Mouse (Mus musculus) inflammation-experienced regulatory T-cells, adult 6 months (primary cell): ENCODE measurements around the gene Zcchc9. TPM values are rescaled to one million over a fixed set of nuclear protein-coding genes. Genes with fewer than 3 reads are reported as not detected.
A peak's percentile ranks its signal among the peaks of the same experiment; 100 is the strongest.
"Not testable (repeated sequence)": the region's sequence is repeated elsewhere in the genome, so short reads cannot be mapped to it uniquely, and the experiment has no call there.

Experiments used
- ATAC-seq: one replicate; pipeline ENCODE4 v1.8.0; 2017
- polyA plus RNA-seq, 3 experiments: library from polyadenylated mRNA; unstranded; fragments of 100-300 nt; shearing (Covaris generic); gene quantifications; one replicate each; pipeline ENCODE4 v1.2.1; 2017

The Zcchc9 gene
- polyA plus RNA-seq = 10 to 100 TPM; 49.3 to 53.4 (median 51.0) TPM

- peak; percentile 94 for ATAC-seq
Measured at GRCm38 (mm10) chr13:91807155-91807839, at the start of gene Zcchc9. TSS of gene Zcchc9 (minus strand) at chr13:91807705.

DNA sequence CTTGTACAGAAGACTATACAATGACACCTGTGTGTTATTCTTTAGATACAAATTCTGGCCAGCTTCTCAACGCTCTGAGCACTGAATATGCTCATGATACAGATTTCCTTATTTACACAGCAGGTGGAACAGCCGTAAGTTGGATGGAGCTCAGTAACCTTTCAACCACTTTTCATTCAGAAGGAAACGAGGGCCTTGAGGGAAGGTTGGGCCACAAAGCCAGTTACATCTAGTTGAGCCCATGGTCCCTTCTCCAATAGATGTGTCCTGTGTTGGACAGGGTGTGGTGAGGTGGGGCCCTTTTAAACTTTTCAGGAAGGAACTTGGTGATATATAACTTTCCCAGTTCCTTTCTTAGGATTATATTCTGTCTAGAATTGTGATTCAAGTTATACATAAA lies 46.9 kb upstream of the Zcchc9 start:
- ATAC-seq = no peak

DNA sequence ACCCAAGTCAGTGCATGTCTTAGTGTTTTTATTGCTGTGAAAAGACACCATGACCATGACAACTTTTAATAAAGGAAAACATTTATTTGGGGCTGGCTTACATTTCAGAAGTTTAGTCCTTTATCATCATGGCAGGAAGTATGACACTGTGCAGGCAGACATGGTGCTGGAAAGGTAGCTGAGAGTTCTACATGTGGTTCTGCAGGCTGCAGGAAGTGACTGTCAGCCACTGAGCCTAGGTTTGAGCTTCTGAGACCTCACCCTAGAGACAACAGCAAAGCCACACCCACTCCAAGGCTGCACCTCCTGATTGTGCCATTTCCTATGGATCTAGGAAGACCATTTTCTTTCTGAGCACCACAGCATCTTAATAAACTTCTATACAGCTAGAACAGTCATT lies 20.4 kb upstream of the Zcchc9 start:
- peak; percentile 87 for ATAC-seq

DNA sequence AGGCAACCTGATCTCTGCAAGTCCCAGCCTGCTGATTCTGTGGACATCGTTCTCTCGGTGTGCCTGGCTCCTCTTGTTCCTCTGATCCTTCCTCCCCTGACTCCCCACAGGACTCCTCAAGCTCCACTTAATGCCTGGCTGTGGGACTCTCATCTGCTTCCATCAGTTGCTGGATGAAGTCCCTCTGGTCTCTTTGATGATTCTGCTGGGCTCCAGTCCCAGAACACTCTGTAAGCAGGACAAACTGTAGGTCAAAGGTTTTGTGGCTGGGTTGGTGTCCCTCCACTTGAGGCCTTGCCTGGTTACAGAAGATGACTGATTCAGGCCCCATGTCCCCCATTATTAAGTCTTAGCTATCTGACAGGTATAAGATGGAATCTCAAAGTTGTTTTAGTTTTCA lies 18.6 kb upstream of the Zcchc9 start:
- ATAC-seq = no peak

GRCm38 (mm10) chr13:91824845-91825550 lies 17.5 kb upstream of the Zcchc9 start:
- ATAC-seq = no peak

DNA sequence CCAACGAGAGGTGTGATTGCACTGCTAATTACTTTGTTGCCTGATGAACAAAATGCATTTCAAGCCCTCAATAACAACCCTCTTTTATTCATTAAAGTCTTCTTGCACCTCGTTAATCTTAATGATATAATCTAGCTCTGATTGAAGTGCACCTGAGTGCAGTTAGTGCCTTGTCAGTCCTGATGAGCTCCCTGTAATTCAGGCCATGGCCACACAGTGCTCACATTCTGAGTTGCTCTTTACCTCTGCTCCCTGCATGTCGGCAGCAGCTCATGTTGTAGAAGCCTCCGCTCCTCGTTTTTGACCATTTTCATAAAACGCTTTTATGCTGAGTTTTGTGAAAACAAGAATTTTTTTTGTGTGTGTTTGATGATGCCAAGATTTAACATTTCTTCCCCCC lies 16.2 kb upstream of the Zcchc9 start:
- ATAC-seq = no peak

GRCm38 (mm10) chr13:91814670-91815069 lies 7.2 kb upstream of the Zcchc9 start:
- ATAC-seq = peak; percentile 94

DNA sequence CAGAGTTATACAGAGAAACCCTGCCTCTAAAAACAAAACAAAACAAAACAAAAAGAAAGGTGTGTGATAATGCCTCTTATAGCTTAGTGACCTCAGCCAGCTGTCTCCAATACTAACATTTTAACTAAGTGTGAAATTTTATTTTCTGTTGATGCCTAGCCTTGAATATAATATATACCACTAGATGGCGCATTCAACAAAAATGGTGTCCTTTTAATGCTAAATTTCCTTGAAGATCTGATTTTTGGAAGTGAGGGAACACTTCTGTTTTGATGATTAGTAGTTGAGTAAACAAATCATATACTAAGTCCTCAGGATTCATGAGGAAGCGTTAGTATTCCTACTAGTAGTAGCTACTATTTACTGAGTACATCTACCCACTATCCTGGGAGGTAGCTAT lies 2.0 kb upstream of the Zcchc9 start:
- ATAC-seq = peak; percentile 10

- peak; percentile 22 for ATAC-seq
Measured at GRCm38 (mm10) chr13:91807874-91808575, 520 bp upstream of the Zcchc9 start.

DNA sequence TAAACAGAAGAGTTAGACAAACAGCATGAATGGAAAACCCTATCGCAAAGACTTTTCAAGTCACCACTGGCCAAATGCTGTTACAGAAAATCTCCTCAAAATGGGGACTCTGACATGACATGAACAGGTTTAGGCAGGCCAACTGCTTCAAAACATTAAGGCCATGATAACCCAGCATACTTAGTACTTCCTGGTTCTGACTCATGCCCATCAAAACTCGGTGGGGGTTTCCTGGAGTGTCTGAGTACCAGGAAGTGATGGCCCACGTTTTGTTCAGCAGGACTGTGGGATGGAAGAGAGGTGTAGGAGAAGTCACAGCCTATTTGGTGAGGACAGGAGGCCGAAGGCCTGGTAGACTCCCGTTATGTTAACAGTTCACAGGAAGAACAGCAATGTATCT lies 5.8 kb downstream of the Zcchc9 start:
- peak; percentile 95 for ATAC-seq

GRCm38 (mm10) chr13:91797442-91797841 lies 10.1 kb downstream of the Zcchc9 start:
- no peak for ATAC-seq

DNA sequence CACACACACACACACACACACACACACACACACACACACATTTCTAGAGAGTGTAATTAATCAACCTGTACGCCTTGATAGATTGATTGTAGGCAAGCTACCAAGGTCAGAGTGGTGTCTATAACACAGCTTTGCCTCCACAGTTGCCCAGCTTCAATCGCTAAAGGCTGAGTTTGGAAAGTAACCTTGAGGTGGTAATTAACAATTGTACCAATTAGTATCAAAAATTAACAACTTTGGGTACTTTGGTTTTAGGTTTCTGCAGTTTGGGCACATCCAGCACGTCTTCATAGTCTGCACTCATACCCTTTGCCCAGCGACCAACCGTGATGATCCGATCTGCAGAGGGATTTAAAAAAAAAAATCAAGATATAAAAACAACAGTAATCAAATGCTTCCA lies 10.6 kb downstream of the Zcchc9 start:
- no peak for ATAC-seq

DNA sequence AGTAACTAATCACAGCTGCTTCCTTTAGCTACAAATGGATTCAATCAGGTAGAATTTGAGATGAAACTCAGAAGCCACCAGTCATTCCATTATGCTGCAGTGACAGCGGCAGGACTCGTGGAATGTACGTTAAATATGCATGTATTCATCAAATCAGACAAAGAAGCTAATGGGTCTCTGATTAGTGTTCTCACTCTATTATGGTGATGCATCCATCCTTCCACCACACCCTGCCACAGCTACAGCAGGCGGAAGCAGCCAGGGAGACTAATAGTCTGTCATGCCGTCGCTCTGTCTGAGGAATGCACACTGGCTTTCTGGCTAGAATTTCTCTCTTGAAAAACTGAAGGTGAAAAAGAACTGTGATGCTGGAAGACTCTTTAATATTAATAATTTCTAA lies 11.5 kb downstream of the Zcchc9 start:
- ATAC-seq = no peak

GRCm38 (mm10) chr13:91795593-91795992 lies 11.9 kb downstream of the Zcchc9 start:
- ATAC-seq = no peak

GRCm38 (mm10) chr13:91794926-91795436 lies 12.5 kb downstream of the Zcchc9 start:
- no peak for ATAC-seq

DNA sequence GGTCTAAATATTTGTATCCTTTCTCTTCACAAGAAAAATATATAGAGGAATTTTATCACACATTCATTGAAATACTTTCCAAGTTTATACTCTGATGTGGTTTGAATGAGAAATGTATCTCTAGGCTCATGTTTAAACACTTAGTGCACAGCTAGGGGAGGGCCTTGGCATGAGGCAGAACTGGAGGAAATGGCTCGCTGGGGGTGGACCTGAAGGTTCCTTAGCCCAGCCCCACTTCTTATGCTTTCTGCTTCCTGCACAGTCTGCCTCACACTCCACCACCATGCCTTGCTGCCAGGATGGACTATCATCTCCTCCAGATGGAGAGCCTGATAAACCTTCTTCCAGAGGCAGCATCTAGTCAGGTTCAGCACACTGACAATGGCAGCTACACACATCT lies 15.5 kb downstream of the Zcchc9 start:
- no peak for ATAC-seq

GRCm38 (mm10) chr13:91779892-91780291 lies 27.6 kb downstream of the Zcchc9 start:
- ATAC-seq = peak; percentile 52

GRCm38 (mm10) chr13:91778092-91778491 lies 29.4 kb downstream of the Zcchc9 start:
- ATAC-seq = no peak

DNA sequence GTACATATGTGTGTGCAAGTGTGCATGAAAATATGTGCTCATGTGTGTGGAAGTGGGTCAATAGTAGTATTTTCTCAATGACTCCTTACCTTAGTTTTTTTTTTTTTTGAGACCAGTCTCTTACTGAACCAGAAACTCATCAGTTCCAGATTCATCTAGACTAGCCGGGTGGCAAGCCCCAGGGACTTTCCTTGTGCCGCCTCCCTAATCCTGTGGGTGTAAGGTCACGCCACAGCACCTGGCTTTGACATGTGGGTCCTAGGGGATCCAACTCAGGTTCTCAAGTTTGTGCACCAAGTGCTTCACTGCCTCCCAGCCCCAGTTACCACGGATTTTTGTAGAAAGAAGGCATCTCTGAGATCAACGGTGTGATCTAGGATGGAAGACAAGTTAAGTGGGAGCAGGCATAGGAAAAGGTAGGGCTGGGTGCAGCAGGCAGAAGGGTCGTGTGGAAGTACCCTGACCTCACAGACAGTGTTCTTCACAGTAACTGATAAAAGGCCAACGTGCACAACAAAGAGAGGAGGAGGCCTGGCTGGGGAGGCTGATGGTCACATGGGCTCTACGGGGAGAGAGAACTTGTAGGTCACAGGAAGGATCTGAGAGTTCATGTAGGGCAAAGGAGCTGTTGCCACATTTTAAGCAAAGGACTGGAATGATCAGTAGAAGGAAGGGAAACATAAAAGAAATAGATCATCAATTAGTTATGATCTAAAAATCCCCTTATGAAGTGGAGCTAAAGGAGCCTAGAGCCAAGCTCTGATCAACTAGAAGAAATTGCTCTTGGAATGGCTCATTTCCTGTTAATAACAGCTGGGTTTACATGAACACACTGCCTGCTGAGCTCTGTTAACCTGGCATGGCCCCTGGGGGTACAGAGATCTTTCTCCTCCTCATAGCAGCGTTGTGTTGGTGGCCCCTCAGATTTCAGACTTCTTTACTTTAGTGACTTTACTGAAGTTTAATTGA lies 38.5 kb downstream of the Zcchc9 start:
- ATAC-seq = peak; percentile 78

DNA sequence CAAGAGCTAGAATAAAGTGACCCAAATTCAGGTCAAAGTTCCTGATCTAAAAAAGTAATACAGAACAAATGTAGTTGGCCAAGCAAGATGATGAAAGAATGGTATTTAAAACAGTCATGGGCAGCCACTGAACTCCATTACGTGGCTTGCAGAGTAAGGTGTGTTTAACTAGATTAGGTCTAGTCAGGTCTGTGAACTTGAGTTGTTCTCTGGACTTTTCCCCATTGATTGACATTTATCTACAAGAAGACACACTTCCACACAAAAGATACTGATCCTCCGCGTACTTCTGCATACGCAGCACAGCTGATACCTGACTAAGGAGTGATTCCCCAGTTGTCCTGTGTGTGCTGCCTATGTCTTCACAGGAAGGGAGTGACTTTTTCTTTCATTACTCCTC lies 41.9 kb downstream of the Zcchc9 start:
- ATAC-seq = no peak

DNA sequence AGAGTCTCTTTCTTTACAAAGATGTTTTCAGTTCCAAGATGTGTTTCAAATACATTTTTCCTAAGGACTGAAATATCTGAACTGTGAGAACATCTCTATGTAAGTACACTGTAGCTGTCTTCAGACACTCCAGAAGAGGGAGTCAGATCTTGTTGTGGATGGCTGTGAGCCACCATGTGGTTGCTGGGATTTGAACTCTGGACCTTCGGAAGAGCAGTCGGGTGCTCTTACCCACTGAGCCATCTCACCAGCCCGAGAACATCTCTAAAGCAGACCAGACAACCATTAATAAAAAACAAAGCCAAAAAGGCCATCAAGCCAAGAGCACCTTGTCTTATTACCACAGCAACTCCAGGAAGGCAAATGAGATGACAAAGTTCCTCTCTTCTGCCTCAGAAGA lies 43.9 kb downstream of the Zcchc9 start:
- ATAC-seq = not testable (repeated sequence)
